Mouse (Mus musculus): ENCODE data around the gene 9030624G23Rik.
"Not testable (repeated sequence)": the region's sequence is repeated elsewhere in the genome, so short reads cannot be mapped to it uniquely, and the experiment has no call there.

9030624G23Rik gene

GRCm38 (mm10) chr12:24097108-24097520 is at the start of gene 9030624G23Rik:
9030624G23Rik (minus strand) TSS chr12:24097246.
- peak; percentile 2 to 19 for DNase-seq (ENCODE audit: low spot score in 2 of 2)

GRCm38 (mm10) chr12:24083096-24083495 is 13.9 kb downstream of the 9030624G23Rik start:
- not testable (repeated sequence) for DNase-seq (ENCODE audit: low spot score in 2 of 2)
